Mouse (Mus musculus): ENCODE results near the gene Ankrd34c. TPM values are rescaled to one million over a fixed set of nuclear protein-coding genes. Genes with fewer than 3 reads are reported as not detected.

Ankrd34c gene
- total and polyA plus RNA-seq, 3 experiments, result not detected

DNA sequence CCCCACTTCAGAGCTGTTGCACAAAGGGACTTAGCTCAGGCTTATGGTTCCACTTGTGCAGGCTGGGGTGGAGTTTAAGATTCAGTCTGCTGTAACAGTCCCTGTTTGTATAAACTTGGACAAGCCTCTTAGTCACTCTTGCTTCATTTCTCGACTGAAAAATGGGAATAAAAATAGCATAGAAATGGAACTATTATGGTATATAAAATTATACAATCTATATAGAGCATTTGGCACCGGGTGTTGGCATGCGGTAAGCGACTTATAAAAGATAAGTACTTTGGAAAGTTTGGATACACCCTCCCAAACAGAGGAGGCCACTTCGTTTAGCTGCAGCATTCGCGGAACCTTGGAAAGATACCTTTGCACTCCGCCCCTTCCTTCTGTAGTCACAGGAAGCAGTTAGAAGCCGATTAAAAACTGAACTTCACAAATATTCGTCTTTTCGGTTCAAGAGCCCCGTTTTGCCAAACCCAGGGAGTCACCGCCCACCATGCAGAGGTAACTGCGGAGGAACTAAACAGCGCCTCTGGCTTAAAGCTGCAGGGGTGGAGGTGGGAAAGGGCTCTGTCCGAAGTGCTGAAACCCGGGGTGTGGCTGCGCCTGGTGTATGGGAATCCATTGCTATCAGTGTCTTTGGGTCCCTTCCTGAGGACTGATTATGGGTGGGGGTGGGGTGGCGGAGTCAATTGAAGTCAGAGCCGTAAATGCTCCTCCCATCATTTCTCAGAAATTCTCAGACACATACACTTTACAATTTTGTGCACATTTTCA is 1.2 kb downstream of the Ankrd34c start:
- H3K9me3 ChIP-seq (replicated peaks; ENCODE audit: low read length), result no peaks in the 10 kb centered on the region
- H3K27me3 ChIP-seq (replicated peaks), result no peaks in the 10 kb centered on the region
- no peak overlapping the region for H3K4me3 ChIP-seq (replicated peaks in 1 of 3; ENCODE audit: low read depth in 2 of 3, low read length in 2 of 3, poor library complexity in 1 of 3)
- dilution Hi-C loops (cut with MboI; ENCODE audit: extremely low pct_ligation_motif_present, extremely low pct_unique_long_range_greater_than_20kb, low sequenced_read_pairs), result no loop called here
- DNase-seq (ENCODE audit: extremely low read depth), result no peak
- no peak overlapping the region for H3K9ac ChIP-seq (ENCODE audit: insufficient read depth, low read depth)
- H3K36me3 ChIP-seq (replicated peaks in 1 of 2; ENCODE audit: control insufficient read depth in 1 of 2, insufficient read depth in 1 of 2, low read length in 1 of 2), result no peaks in the 10 kb centered on the region
- in situ Hi-C loops (cut with MboI; ENCODE audit: low pct_ligation_motif_present, low pct_unique_long_range_greater_than_20kb, low sequenced_read_pairs), result no loop called here
- peaks cover 0 to 31% of the 10 kb centered on the region in 2 experiments; a peak in 2 of 4 replicates for H3K4me1 ChIP-seq (ENCODE audit: control insufficient read depth in 1 of 2, insufficient read depth in 2 of 2)
- no peak for TF ChIP-seq UBTF (IDR thresholded peaks at IDR 0.05; ENCODE audit: low read depth, low read length)
- no peak for TF ChIP-seq IRF4 (IDR thresholded peaks at IDR 0.05; ENCODE audit: low read depth, low read length)
- no peak for TF ChIP-seq MAX (IDR thresholded peaks at IDR 0.05; ENCODE audit: low read length)
- no peak for TF ChIP-seq SIN3A (IDR thresholded peaks at IDR 0.05; ENCODE audit: low read length)
- no peak for TF ChIP-seq MYC (IDR thresholded peaks at IDR 0.05; ENCODE audit: low read depth, low read length)
- no peak for TF ChIP-seq RCOR1 (conservative IDR thresholded peaks at IDR 0.05; ENCODE audit: low read depth, low read length)
- TF ChIP-seq USF2 (conservative IDR thresholded peaks at IDR 0.05; ENCODE audit: low read depth, low read length), result no peak
- TF ChIP-seq NRF1 (IDR thresholded peaks at IDR 0.05; ENCODE audit: low read depth, low read length), result no peak
- TF ChIP-seq POLR2A (IDR thresholded peaks at IDR 0.05; ENCODE audit: low read depth, low read length), result no peak
- TF ChIP-seq JUND (conservative IDR thresholded peaks at IDR 0.05; ENCODE audit: low read depth, low read length), result no peak
- TF ChIP-seq ZMIZ1 (IDR thresholded peaks at IDR 0.05; ENCODE audit: low read depth, low read length), result no peak
- TF ChIP-seq KAT2A (IDR thresholded peaks at IDR 0.05; ENCODE audit: insufficient replicate concordance, low read length), result no peak
- TF ChIP-seq ETS1 (conservative IDR thresholded peaks at IDR 0.05; ENCODE audit: low read depth, low read length), result no peak
- no peak for TF ChIP-seq EP300 (IDR thresholded peaks at IDR 0.05; ENCODE audit: low read length)
- no peak for TF ChIP-seq TBP (conservative IDR thresholded peaks at IDR 0.05; ENCODE audit: low read depth, low read length)
- no peak for TF ChIP-seq USF1 (IDR thresholded peaks at IDR 0.05; ENCODE audit: low read depth, low read length)
- TF ChIP-seq PAX5 (IDR thresholded peaks at IDR 0.05; ENCODE audit: low read length), result no peak
- no peak for TF ChIP-seq JUN (IDR thresholded peaks at IDR 0.05; ENCODE audit: insufficient read depth, low read depth, low read length)
- TF ChIP-seq SMC3 (IDR thresholded peaks at IDR 0.05; ENCODE audit: low read depth, low read length), result no peak
- H3K4me2 ChIP-seq (ENCODE audit: insufficient read depth, low read depth, poor library complexity, severe bottlenecking), result no peak overlapping the region
- H3K27ac ChIP-seq (ENCODE audit: insufficient read depth, low read depth), result no peak overlapping the region
- no peaks in the 10 kb centered on the region for H3K79me2 ChIP-seq (replicated peaks; ENCODE audit: control insufficient read depth, extremely low read depth, insufficient read depth, poor library complexity, severe bottlenecking)

DNA sequence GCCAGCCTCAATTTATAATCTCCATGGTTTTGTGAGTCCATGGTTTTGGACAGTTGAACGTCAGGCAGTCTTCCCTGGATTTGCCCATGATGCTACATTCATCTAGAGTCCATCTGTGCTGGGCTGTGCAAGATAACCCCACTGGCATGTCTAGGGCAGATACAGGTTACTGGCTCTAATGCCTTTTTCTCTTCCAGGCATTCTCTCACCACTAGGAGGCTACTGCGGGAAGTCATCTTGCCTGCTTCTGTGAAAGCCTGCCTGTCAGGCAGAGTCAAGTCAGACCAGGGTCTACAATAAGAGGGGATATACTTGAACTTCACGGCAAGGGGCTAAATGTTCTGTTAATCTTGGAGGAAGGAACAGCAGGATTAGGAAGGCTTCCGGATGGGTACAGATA is 31.4 kb downstream of the Ankrd34c start:
- TF ChIP-seq ZKSCAN1 (IDR thresholded peaks at IDR 0.05; ENCODE audit: borderline replicate concordance, low read depth, low read length), result no peak
- TF ChIP-seq RAD21 (IDR thresholded peaks at IDR 0.05; ENCODE audit: low read depth, low read length), result peak; percentile 45
- TF ChIP-seq USF1 (IDR thresholded peaks at IDR 0.05; ENCODE audit: low read depth, low read length), result no peak
- TF ChIP-seq CTCF (conservative IDR thresholded peaks at IDR 0.05 in 1 of 2, IDR thresholded peaks at IDR 0.05 in 1 of 2; ENCODE audit: low read depth in 2 of 2, low read length in 2 of 2), result peak; percentile 66 to 77
- TF ChIP-seq NELFE (IDR thresholded peaks at IDR 0.05; ENCODE audit: low read depth, low read length), result no peak
- TF ChIP-seq JUN (IDR thresholded peaks at IDR 0.05; ENCODE audit: insufficient read depth, low read depth, low read length), result no peak
- TF ChIP-seq HCFC1 (IDR thresholded peaks at IDR 0.05; ENCODE audit: low read depth, low read length), result no peak
- no peak for TF ChIP-seq POLR2A (IDR thresholded peaks at IDR 0.05; ENCODE audit: low read depth, low read length)
- no peak for TF ChIP-seq IRF4 (IDR thresholded peaks at IDR 0.05; ENCODE audit: low read depth, low read length)
- TF ChIP-seq KAT2A (IDR thresholded peaks at IDR 0.05; ENCODE audit: insufficient replicate concordance, low read length), result no peak
- TF ChIP-seq SMC3 (IDR thresholded peaks at IDR 0.05; ENCODE audit: low read depth, low read length), result peak; percentile 69
- no peak for TF ChIP-seq MXI1 (IDR thresholded peaks at IDR 0.05; ENCODE audit: low read depth, low read length)
- DNase-seq (ENCODE audit: extremely low read depth), result peak; percentile 60
- no peak overlapping the region for H3K9ac ChIP-seq (ENCODE audit: insufficient read depth, low read depth)
- H3K27me3 ChIP-seq (replicated peaks), result no peaks in the 10 kb centered on the region
- dilution Hi-C loops (cut with MboI; ENCODE audit: extremely low pct_ligation_motif_present, extremely low pct_unique_long_range_greater_than_20kb, low sequenced_read_pairs), result no loop called here
- no peak overlapping the region for H3K27ac ChIP-seq (ENCODE audit: insufficient read depth, low read depth)
- H3K79me2 ChIP-seq (replicated peaks; ENCODE audit: control insufficient read depth, extremely low read depth, insufficient read depth, poor library complexity, severe bottlenecking), result no peaks in the 10 kb centered on the region
- H3K4me3 ChIP-seq (replicated peaks in 1 of 3; ENCODE audit: low read depth in 2 of 3, low read length in 2 of 3, poor library complexity in 1 of 3), result no peak overlapping the region
- H3K9me3 ChIP-seq (replicated peaks; ENCODE audit: low read length), result no peaks in the 10 kb centered on the region
- H3K36me3 ChIP-seq (replicated peaks in 1 of 2; ENCODE audit: control insufficient read depth in 1 of 2, insufficient read depth in 1 of 2, low read length in 1 of 2), result peaks cover under 1 to 9% of the 10 kb centered on the region in 2 experiments
- peaks cover 11 to 35% of the 10 kb centered on the region in 2 experiments for H3K4me1 ChIP-seq (ENCODE audit: control insufficient read depth in 1 of 2, insufficient read depth in 2 of 2)
- no peak overlapping the region for H3K4me2 ChIP-seq (ENCODE audit: insufficient read depth, low read depth, poor library complexity, severe bottlenecking)
- in situ Hi-C loops (cut with MboI; ENCODE audit: low pct_ligation_motif_present, low pct_unique_long_range_greater_than_20kb, low sequenced_read_pairs), result no loop called here

Measured in CH12.LX (cell line).